Mouse (Mus musculus): ENCODE data around the gene Hdac7.

Hdac7 gene

DNA sequence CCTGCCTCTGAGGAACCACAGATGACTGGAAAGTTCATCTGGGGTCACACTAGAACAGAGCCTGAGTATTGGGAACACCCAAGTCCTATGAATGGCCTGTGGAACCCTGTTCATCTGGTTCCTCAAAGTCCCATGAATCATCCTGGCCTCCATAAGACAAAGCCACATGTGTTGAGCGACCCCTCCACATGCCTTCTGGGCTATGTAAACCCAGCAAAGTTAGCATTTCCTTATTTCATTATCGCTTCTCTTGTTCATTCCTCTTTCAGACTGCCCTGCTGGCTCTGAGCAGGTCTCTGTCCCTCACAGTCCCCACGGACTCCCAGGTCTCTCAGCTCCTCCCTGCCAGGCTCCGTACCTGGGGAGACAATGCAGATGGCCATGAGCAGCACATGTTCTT is 14.1 kb upstream of the Hdac7 start:
- no peak for DNase-seq (ENCODE audit: low spot score in 2 of 2)

DNA sequence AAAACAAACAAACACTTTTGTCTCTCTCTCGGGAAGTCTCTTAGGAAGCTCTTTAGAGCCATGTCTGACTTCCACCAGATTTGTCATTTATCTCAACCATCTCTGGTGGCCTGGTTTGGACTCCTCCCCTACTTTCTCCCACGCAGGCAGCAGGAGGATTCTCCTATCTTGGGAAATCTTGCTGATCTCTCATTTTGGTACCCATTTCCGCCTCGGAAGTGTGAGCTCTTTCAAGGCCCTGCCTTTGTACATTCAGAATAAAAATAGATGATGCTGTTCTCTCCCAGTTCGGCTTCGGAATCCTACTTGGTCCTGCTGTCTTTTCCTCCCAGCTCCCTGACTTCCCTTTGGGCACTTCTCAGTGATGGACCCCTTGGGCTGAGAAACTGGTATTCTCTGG is 10.2 kb upstream of the Hdac7 start:
- no peak for DNase-seq (ENCODE audit: low spot score in 2 of 2)

DNA sequence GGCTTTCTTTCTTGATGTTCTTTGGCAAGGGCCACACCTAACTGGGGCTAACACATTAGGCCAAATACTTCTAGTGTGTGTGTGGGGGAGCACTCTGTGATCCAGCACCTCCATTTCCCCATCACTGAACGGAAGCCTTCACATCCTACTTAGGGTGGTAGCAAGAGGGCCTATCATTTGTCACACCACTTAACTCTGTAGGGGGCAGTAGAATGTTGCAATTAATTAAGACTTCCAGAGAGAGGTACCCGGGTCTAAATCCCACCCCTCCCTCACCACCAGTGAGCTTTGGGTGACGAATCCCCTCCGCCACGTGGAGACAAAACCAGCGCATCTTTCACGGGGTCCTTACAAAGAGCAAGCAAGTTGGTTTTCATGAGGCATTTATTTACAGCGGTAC is 9.8 kb upstream of the Hdac7 start:
- no peak for DNase-seq (ENCODE audit: low spot score in 2 of 2)

DNA sequence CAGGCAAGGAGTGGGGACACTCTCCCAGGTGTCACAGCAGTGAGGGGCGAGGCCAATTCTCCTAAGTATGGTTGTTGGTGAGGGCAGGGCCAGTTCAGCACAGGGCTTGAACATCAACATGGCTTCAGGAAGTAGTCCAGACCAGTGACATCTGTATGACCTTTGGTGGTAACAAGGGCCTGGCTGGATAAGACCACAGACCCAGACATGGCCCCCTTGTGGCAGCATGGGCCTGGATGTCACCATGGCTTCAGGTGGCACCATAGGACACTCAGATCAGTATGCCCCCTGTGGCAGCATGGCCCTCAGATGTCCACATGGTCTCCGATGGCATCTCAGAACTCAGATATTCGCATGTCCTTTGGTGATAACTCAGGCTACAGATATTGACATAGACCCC is 8.0 kb upstream of the Hdac7 start:
- no peak for DNase-seq (ENCODE audit: low spot score in 2 of 2)

DNA sequence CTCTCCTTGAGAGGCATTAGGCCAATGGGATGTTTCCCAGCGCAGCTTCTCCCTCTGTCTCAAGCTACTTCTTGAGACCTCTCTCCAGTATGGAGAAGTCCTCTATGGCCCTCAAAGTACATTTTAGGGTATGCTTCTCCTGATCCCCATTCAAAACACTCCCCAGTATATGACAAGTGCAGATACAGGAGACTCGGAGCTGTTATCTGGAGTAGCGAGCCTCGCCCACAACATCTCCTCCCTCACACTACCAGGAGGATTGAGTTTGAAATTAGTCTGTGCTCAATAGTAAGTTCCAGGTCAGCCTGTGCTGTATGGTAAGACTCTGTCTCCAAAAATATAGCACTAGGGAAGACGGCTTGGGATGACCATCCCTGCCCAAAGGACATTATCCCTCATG is 6.7 kb upstream of the Hdac7 start:
- DNase-seq (ENCODE audit: low spot score in 2 of 2), result no peak

DNA sequence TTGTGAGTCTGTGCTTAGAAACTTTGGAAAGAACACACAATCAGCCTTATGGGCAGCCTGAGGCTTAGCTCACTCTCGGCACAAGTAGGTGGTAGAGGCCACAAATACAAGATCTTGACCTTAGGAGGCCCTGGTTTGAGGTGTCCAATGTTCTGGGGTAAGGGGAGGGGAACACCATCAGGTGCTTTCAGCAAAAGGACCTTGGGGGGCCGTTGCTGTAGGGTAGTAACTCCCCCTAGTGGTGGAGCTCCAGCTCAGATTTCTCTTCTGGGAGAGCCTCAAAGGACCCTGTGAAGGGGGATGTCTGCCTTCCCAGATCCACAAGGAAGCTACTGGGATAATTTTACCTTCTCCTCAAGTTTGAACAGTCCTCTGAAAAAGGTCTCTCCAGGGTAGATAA is 6.1 kb upstream of the Hdac7 start:
- peak in 1 of 2 experiments; percentile 51 for DNase-seq (ENCODE audit: low spot score in 2 of 2)

DNA sequence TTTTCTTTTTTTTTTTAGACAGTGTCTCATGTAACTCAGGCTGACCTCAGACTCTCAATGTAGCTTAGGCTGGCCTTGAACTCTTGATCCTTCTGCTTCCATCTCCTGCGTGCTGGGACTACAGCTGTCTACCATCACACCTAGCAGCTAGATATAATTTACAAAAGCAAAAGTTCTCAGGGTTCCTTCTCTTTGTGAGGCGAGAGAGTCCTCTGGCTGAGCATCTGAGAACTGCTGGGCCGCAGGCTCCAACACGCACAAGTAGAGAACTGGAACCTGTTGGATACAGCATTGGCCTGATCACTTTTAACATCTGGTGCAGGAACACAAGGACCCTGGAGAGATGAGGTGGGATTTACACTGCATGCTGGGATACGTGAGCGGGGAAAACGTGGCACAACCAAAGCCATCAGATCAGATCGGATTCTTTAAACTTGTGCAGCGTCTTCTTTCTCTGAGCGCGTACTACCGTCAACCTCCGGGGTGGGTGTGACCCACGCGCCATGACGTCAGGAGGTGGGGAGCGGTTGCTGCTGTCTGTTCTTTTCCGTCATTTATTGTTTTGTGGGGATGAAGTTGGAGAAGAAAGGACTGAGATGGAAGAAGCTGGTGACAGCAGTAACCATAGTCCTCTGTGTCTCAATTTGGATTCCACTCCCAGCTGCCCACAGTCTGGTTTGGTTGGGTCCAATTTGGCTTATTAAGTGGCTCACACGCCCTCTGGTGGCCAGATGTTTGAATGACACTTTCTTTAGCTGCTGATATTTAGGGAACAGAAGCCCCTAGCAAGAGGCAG is 5.0 kb upstream of the Hdac7 start:
- peak; percentile 79 to 88 for DNase-seq (ENCODE audit: low spot score in 2 of 2)

DNA sequence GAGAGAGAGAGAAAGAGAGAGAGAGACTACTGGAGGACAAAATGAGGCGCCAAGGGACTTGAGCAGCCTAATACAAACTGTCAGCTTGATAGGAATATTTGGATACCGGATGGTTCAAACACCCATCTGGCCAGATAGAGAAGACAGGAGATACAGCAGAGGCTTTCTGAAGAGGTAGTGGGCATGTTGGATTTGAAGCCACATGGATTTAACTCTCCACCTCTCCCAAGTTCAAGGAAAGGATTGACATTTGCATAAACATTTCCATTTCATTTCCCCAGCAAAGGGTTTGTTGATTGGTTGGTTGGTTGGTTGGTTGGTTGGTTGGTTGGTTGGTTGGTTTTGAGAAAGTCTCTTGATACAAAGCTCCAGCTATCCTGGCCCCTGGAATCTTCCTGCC is 3.6 kb upstream of the Hdac7 start:
- DNase-seq (ENCODE audit: low spot score in 2 of 2), result no peak

DNA sequence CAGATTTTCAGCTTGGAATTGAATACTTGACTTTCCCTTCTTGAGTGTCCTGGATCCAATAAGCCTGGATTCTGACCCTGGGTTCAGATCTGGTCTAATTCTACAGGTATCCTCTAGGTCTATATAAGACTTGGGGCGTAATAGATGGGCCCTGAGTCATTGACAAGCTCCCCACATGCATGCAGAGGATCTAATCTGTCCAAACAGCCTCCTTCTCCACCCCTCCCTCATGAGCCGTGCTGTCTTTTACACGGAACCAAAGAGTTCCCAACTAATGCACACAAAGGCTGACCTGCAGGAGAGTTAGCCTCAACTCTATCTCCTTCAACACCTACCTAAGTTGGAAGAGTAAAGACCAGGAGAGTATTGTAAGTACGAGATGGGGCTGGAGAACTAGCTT is 3.0 kb upstream of the Hdac7 start:
- no peak for DNase-seq (ENCODE audit: low spot score in 2 of 2)

DNA sequence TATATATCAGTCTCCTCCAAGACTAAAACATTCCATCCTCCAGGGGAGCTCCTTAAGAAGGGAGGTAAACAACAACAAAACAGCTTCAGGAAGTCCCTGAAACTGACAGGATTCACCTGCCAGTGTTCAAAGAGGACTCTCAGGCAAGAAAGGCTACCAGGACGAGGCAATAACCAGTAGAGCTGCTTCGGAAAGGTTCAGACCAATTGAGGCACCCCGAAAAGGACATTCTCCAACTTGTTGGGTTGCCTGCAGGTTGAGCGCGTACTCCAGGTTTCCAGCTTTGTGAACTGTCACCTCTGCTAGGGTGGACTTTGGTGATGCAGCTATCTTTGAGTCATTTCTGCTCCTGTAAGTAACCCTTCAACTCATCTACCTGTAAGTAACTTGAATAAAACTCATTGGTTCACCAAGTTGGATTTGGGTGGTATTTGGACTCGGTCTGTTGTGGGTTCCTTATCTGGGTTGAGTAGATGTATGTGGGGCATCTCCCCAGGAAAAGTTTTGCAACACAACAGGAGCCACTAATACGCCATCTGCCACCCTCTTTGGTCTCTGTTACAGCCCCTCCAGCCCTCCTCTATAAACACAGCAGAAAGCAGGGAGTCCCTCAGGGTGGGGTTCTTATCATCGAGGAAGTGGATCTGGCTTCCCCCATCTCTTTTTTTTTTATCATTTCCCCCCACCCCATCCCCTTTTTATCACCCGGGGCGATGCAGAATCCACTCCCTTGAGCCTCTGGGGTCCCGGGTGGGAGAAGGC is 2.0 kb upstream of the Hdac7 start:
- DNase-seq (ENCODE audit: low spot score in 2 of 2), result no peak

DNA sequence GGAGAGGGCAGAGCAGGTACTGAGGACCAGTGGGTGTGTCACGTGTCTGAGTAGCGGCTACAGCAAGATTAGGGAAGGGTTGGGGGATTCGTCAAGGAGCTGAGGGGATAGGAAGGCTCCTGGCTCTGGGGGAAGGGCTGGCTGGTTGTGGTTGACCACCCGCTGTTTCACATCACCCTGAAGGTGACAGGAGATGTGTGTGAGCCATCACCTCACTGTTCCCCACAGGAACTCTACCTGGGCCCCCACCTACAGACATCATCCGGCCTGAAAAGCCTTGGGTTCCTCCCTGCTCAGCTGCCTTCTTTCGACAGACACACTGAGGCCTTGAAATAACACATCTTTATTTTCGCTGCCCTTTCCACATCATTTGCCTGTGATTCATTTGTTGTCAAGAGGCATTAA is 1.1 kb downstream of the Hdac7 start:
- DNase-seq (ENCODE audit: low spot score in 2 of 2), result no peak

DNA sequence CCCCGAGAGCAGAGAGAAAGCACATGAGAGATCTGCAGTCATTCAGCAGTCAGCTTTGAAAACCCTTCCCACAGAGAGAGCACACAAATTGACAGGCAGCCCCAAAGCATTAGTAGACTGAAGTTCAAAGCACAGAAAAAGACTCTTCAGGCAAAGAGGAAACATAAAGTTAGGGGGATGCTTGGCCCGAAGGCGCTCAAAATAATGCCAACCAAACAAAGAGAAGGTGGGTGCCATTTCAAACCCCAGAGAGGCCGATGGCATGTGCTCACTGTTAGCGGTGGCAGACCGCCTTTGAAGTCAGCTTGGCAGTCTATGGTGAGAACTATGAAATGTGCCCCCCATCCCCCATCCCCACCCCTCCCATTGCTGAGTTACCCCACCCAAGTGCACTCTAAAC is 2.2 kb downstream of the Hdac7 start:
- DNase-seq (ENCODE audit: low spot score in 2 of 2), result no peak

DNA sequence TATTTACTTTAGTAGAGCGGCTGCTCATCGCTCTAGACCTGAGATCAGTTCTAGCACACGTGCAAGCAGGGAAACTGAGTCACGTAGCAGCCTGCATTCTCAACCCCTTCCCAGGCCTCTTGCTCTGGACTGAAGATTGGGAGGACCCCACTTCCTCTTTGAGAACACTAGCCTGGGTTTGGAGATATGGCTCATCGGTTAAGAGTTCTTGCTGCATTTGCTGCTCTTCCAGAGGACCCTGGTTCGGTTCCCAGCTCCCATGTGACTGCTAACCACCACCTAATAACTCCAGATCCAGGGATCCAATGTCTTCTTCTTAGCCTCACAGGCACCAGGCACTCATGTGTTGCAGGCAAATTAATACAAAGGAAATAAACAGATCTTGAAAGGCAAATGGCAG is 2.9 kb downstream of the Hdac7 start:
- no peak for DNase-seq (ENCODE audit: low spot score in 2 of 2)

DNA sequence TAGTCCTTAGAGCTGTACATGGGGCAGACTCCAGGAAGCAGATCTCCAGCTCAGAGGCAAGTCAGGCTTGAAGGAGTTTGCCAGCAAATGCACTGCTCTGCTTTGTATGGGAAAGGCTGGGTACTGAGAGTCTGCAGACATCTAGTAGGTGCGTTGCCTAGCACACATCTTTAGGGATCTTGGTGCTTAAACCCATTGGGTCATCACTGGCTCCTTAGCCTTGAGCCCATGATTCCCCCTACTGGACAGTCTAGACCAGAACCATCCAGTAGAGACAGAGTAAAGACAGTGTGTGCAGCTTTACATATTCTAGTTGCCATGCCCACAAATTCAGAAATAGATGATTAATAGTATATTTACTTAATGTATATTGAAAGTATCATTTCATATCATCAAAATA is 3.5 kb downstream of the Hdac7 start:
- DNase-seq (ENCODE audit: low spot score in 2 of 2), result no peak

DNA sequence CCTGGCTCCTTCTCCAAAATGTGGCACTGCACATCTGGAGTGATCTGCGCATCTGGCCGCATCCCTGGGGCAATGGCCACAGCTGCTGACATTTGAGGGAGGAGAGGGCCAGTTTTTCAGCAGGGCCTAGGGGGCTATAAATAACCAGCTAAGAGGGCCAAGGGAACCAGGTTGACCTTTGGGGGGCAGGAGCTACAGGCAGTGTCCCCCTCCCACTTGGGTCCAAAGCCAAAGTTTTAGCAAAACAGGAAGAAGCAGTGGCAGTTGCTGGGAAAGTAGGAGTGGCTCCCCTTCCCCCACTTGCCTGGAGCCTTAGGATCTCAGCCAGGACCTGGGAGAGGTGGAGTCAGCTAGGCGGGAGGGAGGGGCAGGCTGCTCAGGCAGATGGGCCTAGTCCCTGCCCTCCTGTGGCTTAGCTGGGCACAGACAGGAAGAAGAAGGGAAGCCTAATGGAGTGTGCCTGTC is 4.3 kb downstream of the Hdac7 start:
- no peak for DNase-seq (ENCODE audit: low spot score in 2 of 2)

DNA sequence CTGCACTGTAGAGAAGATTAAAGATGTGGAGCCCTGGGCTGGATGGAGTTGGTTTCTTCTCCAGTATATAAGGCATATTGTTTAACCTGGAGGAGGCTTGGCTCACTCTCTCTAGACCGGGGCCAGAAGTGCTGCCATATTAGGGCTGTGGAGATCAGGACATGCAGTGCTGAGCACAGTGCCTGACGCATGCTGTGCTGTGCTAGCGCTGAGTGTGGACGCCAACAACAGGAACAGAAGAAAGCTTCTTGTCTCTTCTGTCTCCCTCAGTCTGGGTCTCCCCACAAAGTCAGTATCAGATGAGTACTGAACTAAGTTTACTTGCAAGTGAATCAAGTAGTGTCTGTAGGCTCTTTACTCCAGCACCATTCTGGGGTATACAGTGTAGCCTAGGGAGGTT is 4.8 kb downstream of the Hdac7 start:
- no peak for DNase-seq (ENCODE audit: low spot score in 2 of 2)

DNA sequence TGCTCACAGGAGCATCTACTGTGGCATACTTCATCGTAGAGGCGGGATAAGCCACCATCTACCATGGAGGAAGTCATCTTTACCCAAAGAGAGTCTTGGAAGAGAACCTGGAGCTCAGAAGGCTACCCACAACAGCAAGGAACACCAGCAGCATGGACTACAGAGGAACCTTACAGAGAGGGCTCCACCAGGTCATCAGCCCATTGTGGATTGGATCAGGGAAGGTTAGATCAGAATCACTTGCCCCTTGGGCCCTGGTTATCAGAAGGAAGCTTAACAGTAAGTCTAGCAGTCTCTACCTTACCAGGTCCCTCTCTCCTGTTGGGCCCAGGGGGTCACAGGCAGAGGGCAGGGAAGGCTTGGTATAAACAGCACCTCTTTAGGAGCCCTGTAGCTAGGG is 5.3 kb downstream of the Hdac7 start:
- no peak for DNase-seq (ENCODE audit: low spot score in 2 of 2)

DNA sequence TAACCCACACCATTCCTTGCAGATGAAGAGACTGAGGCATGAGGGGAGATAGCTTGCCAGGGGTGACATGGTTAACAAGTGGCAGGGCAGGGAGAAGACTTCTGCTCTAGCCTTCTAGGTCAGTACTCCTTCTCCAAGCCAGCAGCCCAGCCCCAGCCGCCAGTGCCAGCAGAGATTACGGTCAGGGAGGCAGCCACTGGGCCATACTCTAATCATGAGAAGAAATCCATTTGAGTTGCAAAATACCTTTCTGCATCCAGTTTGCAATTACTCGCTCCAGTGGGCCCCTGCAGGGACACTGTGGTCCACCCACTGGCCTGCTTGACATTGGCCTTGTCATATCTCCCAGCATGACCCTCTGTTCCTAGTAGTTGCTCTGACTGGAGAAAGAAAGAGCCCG is 5.9 kb downstream of the Hdac7 start:
- DNase-seq (ENCODE audit: low spot score in 2 of 2), result no peak

DNA sequence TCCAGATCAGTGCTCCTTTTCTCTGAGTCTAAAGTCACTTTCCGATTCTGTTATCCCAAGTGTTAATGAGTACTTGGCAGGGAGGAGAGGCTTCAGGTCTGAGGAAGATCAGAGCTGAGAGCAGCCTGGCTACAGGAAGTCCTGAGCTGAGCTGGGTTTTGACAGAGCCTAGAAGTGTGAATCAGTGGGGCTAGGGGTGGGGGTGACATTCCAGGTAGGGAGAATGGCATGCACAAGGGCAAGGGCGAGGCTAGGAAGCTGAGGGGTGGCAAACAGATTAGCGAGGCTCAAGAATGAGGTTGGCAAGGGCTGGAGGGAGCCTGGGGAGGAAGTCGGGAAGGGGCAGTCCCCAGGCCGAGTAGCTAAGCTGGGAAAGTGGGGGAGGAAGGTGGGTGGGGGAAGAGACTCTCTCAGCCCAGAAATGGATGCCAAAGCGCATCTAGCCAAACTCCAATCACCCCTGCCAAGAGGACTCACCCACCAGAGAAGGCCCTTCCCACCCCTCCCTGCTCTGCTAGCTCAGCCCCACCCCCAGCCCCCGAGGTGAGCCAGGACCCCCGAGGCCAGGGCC is 6.7 kb downstream of the Hdac7 start:
- DNase-seq (ENCODE audit: low spot score in 2 of 2), result no peak

DNA sequence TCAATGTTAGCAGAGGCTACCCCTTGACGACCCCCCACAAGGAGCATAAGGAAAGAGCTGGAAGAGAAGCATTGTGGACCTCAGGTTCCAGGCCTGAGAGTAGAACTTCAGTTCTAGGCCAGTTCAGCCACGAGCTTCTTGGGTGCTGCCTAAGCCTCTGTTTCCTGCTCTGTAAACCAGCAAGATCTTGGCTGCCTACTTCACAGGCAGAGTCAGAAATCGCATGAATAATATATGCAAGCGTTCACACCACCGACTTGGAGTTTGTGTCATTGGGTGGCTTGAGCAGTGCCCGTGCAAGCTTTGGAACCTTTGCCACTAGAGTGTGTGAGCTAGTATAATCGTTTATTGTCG is 7.4 kb downstream of the Hdac7 start:
- no peak for DNase-seq (ENCODE audit: low spot score in 2 of 2)

DNA sequence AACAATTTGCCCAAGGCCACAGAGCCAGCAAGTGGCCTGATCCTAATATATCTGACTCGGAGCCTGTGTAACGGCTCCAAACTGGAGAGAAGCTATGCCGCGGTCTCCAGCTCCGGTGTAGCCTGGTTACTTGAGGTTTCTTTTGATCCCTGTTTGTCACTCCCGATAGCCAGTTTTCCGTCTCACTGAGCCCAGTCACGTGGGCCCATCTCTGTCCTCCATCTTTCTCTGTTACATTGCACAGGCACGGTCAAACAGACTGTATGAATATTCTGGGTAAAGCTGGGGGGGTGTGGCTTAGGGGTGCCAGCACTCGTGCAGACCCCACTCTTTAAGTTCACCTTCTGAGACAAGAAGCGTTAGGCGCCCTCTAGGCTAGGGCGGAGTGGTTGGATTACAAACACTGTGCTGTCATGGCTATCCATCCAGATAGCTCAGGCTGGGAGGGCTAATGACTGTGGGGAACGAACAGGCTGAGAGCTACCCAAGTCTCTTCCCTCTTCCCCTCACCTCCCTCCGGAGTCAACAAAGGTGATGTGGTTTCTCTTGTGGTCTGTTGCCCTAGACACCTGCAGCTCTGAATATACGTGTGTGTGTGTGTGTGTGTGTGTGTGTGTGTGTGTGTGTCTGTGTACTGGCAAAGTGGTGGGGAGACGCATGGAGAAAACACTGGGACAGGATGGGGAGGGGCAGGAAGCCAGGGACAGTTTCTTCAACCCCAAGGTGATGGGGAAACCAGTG is 8.0 kb downstream of the Hdac7 start:
- no peak for DNase-seq (ENCODE audit: low spot score in 2 of 2)

DNA sequence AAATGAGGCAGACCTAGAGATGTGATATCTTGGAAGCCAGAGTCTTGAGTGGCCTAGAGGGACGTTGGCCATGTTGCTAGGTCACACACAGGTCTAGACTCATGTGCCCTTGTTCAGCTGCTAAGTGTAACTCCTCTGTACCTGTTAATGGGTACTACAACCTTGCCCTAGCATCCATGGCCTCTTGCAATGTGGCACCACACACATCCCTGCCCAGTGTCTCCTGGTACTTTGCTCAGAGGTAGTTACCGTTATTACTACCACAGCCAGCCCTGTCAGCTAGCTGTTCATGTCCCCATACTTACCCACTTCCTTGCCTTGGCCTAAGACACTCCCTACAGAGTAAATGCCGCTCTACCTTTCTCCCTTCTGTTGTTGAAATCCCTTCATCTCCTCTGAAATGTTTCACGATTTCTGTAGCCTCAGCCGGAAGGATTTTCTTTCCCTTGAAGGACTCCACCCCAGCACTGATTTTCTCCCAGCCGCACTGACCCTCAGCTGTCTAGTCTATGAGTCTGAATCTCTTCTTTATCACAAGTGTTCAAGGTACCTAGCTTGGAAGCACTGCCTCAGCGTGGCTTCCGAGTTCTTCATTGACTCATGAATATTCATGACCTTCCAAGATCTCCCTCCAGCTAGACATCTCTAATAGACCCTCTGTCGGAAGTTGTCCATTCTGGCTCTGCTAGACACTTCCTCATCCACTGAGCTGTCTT is 11.4 kb downstream of the Hdac7 start:
- DNase-seq (ENCODE audit: low spot score in 2 of 2), result no peak
